Mouse (Mus musculus) v-Abl transformed pro-B cells (cell line): ENCODE measurements around the gene Kcnj9.

Source experiments
- in situ Hi-C, 2 experiments: fragments of 400-800 bp; cut with MboI; formaldehyde crosslinking; loops; one replicate each; pipeline ENCODE4 v1.15.1; 2025; ENCODE audit not compliant: unreplicated experiment in 2 of 2

The Kcnj9 gene

DNA sequence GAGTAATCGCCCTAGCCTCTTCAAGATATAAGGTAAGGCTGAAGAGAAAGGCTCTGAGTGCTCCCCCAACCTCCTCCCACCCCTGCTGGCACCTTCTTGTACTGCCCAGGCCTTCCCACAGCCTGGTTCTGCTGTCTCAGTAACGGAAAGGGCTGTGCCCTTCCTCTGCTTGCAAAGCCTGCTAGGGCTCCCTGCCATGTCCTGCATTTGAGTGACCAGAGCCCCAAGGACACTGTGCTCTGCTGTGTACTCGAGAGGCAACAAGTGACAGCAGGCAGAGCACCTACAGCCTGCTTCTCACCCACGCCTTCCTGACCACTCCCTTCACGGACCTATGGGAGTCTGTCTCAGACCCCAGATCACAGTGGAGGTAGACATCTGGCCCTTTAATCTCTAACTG is 28.9 kb downstream of the Kcnj9 start:
- in situ Hi-C loops = loop anchor here in 1 of 2 experiments (10.0 kb wide), 1 partner anchor 45 kb away; the partner anchor contains the start of gene Atp1a4

DNA sequence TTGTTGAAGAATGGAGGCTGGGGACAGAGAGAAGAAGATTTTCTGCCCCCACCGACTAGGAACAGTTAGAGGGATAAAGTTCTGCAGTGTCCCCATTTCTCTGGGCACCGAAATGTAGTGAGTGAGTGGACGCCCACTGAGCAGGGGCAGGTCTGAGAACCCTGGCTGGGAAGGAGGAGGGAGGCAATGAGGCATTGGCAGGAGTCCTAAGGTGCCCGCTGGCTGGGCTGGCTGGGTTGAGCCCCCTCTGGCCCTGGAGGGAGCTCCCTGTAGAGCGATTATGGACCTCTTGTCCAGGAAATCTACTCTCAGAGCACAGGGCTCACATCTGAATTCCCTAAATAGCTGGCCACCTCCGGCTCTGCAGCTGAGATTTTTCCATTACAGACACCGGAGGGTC is 29.6 kb downstream of the Kcnj9 start:
- in situ Hi-C loops = no loop called here

DNA sequence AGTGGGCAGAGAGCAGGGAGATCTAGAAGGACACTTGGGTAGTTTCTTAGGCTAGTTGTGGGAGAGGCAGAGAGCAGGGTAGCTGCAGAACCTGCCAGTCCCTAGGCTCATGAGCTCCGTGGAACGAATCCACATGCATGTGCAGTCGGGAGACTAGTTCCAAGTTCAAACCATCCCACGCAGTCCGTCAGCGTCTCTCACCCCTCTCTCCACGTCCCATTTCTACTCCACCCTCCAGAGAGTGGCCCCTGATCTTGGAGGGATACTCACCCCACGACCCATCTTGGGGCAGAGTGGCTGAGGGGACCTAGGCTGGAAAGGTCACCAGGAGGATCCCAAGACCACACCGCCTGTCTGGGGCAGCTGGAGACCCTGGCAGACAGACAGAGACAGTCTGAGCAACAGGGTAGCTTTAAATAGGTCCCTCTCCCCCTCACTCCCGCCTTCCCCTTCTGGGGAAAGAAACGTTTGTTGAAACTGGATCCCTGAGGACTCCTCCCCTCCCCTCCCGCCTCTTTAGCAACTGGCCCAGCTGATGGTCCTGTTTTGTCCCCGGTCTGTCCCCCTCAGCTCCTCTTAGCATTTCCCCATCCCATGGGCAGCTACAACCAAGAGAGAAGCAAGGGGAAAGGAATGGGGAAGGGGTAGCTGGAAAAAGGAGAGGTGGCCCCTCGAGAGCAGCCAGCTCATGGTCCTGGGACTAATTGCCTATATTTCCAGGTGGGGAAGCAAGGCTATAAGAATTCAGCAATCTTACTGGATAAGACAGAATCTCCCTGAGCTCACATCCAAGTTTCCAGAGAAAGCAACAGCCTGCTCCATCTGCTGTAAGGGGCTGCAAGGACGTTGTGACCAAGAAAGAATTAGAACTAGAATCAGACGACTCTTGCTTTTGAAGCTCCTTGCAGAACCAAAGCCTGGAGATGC is 31.2 kb downstream of the Kcnj9 start, which contains the start of gene Atp1a2:
Atp1a2 (minus strand) TSS at position 454 of the 927 bp plus-strand sequence.
- in situ Hi-C loops = no loop called here

DNA sequence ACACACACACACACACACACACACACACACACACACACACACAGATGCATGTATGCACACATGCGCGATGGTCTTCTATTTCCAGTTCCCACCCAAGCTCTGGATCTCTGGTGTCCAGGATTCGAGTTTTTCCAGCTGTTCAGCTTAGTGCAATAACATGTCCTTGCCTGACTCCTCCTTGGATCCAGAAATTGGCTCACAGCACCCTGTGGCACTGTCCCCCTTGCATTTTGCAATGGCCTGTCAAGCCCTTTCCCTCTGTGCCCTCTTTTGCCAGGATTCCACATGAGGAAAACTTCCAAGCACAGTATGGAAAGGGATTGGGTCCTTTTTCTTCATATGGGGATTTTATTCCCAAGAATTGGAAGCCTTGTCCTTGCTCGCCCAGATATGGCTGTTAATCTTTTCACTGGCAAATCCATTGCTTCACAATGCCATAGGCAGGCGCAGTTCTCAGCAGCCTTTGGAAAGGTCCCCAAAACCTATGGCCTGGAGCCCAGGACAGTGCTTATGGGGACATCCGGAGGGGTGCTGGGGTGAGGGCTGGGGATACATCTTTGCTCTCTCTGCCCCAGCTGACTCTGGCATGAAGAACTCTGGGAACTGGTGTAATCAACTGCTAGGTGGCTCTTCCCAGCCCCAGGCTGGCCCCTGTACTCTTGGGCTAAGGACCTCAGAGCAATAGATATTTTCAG is 32.2 kb downstream of the Kcnj9 start:
- in situ Hi-C loops = no loop called here

DNA sequence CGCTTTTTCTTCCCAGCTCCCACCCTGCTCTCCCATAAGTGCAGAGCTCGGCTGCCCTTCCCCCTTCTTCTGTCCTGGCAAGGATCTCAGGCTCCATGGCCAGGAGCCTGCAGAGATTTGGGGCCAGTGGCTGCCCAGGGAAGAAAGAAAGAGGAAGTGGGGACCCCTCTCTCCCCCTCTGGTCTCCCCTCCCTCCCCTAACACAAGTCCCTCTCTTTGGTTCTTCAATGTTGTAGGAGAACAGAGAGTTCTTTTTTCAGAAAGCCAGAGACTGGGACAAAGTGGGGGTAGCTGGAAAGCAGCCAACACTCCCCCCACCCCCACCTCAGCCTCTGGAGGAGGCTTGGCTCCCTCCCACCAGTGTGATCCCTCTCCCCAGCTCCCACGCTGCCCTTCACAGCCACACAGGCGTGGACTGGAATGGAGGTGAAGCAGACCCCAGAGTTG is 33.3 kb downstream of the Kcnj9 start:
- in situ Hi-C loops = no loop called here

DNA sequence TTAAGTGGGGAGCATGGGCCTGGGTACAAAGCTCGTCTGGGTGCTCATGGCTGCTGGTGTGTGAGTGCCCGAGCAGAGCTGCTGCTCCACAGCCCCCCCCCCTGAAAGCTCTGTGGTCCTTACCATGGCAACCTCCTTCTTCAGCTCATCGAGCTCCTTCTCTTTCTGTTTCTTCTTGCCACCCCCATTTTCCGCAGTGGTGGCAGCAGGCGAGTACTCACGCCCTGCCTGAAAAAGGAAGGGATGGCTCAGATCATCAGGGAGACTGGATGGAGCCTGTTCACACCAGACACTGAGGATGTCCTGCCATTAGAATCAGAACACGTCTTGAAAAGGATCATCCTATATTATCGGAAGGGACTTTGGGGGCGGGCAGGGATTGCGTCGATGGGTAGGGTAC is 35.7 kb downstream of the Kcnj9 start:
- in situ Hi-C loops = loop anchor here in 1 of 2 experiments (5.0 kb wide), 1 partner anchor 71 kb away; no protein-coding TSS in a partner anchor

DNA sequence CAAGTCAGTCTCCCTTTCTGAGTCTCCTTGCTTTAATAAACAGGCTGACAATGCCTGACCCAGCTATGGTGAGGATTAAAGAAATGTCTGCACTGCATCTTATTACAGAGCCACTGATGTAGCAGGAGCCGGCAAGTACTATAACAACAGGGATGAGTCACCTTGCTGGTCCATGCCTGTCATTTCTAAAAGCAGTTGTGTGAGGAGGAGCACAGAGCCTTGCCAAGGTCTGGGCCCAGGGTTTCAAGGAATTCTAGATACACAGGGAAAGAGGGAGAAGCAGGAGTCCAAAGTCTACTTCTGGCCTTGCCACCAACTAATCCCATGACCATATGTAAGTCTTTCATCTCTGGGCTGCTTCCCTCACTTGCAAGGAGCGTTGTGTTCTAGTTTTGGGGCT is 36.2 kb downstream of the Kcnj9 start:
- in situ Hi-C loops = loop anchor here in 1 of 2 experiments (5.0 kb wide), 1 partner anchor 71 kb away; no protein-coding TSS in a partner anchor

DNA sequence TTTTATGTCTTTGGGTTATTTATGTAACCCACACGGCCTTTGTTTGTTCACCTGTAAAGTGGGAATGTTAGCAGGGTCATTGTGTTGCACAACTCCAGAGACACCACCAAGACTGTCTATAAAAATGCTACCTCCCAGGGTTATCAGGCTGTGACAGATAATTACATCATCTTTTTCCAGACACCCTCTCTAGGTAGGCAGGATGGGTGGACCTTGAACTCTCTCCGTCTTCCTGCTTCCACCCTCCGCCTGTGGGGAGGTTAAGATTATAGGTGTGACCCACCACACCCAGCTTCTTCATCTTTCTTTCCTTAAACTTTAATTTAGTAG is 39.5 kb downstream of the Kcnj9 start:
- in situ Hi-C loops = no loop called here

DNA sequence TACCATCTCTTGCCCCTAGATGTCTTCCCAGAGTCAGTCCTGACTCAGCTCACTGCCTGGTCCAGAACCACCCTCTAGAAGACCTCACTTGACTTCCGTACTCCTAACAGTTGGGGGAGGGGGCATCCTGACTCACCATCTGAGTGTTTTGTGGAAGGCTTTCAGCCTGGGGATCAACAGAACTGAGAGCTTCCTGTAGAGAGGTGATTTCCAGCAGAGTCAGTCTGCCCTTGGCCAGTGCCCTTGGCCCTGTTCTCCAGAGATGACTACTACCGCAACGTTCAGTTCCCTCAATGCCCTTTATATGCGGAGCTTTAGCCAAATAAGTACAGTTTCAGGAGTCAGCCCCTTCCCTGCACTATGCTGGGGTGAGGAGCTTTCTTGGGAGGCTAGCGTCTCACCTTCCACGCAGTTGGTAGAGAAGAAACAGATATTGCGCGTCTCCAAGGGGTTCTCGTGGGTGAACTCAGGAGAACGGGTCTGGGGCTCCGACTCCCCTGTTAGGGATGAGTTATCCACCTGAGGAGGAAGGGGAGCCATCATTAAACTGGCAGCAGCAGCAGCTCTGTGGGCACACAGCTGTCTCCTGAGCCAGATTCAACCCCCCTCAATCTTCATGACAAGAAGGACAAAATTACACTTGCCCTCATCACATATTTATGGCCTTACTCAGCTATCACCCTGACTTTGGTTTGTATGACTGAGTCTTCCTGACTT is 40.1 kb downstream of the Kcnj9 start:
- in situ Hi-C loops = no loop called here

DNA sequence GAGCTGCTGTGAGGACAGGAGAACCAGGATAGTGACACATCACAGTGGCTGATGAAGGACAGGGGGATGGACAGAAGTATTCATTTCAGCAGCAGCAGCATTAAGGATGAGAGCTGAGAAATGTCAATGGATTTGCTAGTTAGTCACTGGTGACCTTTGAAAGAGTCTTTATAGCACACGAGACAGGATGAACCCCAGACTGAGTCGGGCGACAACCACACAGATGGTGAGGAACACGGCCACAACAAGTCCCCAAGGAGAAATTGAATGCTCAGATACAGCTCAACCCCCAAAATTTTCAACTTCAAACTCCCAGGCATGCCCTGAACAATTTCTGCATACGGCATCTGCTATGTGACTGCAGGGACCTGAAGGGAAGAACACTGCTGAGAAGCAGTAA is 42.4 kb downstream of the Kcnj9 start:
- in situ Hi-C loops = no loop called here

DNA sequence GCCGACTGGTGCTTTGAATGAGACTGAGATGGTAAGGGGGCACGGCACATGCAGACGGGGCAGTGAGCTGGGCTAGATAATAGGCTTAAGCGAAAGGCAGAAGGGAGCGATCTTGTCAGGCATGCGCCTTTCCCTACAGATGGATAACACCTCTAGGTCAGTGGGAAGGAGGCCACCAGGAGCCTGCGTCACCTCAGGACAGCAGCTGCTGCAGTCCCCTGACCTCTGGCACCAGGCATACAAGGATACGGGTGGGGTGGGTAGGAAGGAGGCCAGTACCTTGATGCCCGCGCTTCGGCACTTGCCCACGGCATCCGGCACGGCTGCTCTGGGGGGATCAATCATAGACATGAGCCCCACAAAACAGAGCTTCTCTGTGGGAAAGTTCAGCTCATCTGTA is 44.9 kb downstream of the Kcnj9 start:
- in situ Hi-C loops = no loop called here

DNA sequence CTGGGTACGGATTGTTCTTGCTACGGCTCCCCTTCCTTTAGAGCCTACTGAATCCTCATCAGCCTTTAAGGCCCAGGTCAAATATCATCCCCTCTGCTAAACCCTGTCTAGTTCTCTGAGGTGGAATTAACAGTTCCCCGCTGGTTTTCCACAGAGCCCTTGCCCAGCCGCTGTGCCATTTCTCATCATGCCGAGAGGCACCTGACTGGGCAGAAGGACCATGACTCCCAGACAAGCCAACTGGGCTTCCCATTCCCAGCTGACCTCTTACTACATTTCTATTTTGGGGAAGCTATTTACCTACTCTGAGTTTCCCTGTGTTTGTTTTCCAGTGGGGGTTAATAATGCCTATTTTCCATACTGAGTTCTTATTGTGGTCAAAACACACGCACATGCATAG is 46.0 kb downstream of the Kcnj9 start:
- in situ Hi-C loops = no loop called here

DNA sequence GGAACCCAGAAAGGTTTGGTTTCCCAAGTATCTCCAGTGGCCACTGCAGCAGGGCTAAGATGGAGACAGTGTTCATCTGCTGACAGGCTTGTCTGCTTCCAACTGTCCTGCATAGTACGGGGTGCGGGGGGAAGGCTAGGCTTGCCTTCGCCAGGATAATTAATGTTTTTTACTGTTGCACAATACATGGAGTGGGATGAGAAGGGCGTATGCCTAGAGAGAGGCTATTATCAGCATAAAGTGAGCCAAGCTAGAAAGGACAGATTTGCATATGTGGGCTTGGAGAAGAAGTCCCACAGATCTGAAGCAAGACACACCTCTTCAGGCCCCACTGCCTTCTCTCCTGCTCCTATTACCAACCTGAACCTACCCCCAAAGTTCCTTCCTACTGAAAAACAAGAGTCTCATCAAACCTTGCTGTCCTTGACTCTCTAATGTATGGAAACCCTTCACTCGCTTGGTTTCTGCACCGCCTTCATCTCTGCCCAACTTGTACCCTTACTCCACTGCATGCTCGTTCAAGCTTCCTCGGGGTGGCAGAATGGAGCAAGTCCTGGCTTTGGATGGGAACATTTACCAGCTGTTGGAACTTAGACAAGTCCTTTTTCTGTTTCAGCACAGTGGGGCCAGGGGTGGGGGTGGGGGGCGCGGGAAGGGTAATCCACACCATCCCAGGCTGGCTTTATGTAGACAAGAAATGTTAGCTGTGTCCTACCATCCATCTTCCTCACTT is 47.4 kb downstream of the Kcnj9 start:
- in situ Hi-C loops = no loop called here

DNA sequence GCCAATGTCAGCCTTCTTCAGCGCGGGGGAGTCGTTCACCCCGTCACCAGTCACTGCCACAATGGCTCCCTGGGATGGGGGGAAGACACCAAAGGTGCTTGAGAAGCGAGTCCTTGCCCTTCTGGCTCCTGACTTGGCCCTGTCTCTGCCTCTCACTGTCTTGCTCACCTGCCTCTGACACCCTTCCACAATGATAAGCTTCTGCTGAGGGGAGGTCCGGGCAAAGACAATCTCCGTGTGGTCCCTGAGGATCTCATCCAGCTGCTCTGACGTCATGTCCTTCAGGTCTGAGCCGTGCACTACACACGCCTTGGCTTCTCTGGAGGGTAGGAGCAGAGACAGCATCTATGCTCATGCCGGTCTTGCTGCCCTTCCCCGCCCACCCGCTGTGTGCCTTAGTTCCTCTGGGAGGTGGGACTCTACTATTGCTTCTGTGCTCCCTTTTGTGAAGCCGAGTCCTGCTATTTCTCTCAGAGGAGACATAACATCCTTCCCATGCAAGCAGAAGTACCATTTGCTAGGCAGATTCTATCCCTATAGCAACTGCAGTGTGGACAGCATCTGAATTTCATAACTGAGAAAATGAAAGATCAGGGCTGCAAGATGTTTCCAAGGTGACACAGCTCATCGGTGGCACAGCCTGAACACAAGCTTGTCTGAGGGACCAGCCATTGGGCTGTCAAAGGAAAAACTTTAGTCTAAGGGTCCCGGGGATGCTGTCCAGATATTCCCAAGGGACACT is 49.2 kb downstream of the Kcnj9 start:
- in situ Hi-C loops = no loop called here

DNA sequence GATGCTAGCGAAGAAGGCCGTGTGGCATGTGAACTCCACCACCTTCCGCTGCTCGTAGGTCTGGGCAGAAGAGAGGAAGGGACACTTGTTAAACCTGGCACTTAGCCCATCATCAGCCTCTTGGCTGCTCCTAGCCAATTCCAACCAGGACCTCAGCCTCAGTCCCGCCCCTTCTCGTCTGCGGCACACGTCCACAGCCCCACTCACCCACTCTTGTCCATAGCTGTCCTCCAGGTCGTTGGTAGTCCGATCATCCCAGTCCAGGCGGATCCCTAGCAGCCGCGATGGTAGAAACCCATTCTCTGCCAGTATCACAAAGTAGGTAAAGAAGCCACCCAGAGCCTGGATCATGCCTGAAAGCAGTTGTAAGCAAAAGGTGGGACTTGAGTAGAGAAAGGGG is 50.8 kb downstream of the Kcnj9 start:
- in situ Hi-C loops = no loop called here

DNA sequence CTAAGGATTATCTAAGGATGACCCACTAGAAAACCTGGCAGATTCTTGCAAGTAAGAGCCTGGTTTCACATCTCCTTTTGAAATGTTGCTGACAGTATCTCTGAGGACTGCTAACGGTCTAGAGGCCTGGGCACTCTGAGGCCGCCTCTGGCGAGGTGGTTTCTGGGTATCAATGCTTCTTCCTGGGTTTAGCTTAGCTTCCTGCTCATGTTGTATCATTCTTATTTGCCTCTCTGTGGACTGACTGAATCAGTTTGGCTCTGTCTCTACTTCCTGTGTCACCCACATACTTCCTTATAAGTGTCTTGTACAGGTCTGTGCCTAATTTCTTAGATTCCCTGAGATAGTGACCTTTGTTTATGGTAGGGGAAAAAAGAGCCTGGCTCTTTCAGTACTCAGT is 51.9 kb downstream of the Kcnj9 start:
- in situ Hi-C loops = no loop called here

DNA sequence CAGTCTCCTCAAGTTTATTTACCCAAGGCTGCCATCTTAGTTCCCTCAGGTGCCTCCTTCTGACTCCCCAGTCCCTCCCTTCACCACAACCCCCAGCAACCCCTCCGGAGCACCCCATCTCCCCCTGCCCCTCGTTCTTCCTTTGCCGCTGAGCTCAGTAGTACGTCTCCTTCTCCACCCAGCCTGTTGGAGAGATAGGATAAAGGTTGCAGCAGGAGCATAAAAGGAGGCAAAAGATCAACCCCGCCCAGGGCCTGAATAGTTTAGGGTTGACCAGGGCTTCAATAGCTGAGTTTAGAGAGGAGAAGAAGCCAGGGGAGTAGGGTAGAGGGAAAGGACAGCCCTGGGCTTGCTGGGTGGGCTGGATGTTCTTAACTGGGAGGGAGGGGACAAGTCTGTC is 54.6 kb downstream of the Kcnj9 start:
- in situ Hi-C loops = no loop called here

DNA sequence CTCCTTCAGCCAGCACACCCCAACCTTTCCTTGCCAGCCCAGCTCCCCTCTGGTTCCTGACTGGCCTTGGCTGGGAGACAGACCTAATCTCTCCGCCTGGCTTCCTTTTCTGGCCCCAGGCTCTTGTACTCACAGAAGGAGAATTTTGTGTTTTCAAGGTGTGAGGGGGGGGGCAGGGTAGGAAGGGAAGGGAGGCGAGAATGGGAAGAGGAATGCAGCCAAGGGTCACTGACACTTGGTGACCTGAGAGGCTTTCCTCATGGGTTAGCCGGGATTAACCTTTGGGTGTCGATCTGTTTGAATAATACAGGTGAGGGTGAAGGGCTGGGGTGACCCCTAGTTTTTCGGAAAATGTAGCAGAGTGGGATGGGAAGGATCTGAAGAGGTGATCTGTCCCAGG is 55.0 kb downstream of the Kcnj9 start:
- in situ Hi-C loops = no loop called here

DNA sequence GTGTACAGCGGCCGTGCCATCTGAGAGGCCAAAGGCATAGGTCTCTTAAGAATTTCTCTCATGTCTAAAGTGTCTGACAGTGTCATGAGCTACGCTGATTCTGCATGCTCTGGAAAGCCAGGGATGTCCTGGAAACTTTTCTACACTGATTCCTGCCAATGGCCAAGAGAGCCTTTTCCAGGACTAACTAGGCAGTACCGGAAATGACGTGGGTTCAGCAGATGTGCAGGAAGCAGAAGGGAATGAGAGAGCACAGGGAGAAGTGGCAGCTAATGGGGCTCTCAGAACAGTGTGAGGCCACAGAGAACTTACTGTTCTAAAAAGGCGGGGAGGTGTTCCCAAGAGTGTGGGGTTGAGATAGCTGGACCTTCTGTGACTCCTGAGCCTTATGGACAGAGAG is 55.7 kb downstream of the Kcnj9 start:
- in situ Hi-C loops = no loop called here

DNA sequence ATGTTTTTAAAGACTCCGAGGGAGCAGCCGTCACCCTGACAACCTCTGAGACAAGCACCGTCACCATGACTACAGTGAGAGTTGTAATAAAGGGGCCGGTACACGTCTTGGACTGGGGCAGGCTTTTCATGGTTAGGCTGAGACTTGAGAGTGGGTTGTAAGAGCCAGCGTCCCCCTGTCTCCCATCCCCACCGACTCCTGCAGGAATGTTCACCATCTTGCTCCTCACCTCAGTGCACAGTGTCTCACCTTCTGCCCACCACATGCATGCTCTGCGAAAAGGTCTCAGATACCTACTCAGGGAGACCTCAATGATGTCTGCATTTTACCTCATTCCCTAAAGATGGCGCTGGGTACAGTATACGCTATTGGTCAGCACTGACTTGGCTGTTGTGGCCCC is 57.4 kb downstream of the Kcnj9 start:
- in situ Hi-C loops = no loop called here
